Mouse (Mus musculus) forebrain, embryonic 14.5 days (tissue): ENCODE measurements around the gene Slc25a11. TPM values are rescaled to one million over a fixed set of nuclear protein-coding genes. Genes with fewer than 3 reads are reported as not detected.

Source experiments
- ATAC-seq: fragments of 200-750 bp; cut with Nextera tagmentation; 2 replicates; pipeline ENCODE4 v1.8.0; 2017; ENCODE audit warnings: mild to moderate bottlenecking, moderate library complexity
- DNase-seq: peaks from one replicate; pipeline ENCODE4 v3.0.0-alpha.2; 2015; ENCODE audit warnings: low spot score
- H3K27ac ChIP-seq: fragments of 300-500 bp; sonication (generic); 2 replicates; pipeline ENCODE4 v1.5.1; 2014; ENCODE audit warnings: low read depth, mild to moderate bottlenecking, control low read depth, low read length, moderate library complexity
- H3K27me3 ChIP-seq: fragments of 300-500 bp; sonication (generic); replicated peaks from 2 replicates; pipeline ENCODE4 v1.6.1; 2014; ENCODE audit warnings: low read length, control low read depth, mixed read lengths; ENCODE audit not compliant: control insufficient read depth, insufficient read depth
- H3K36me3 ChIP-seq: fragments of 300-500 bp; sonication (generic); 2 replicates; pipeline ENCODE4 v1.6.1; 2014; ENCODE audit warnings: low read length, control low read depth; ENCODE audit not compliant: control insufficient read depth, insufficient read depth
- H3K4me1 ChIP-seq: fragments of 300-500 bp; sonication (generic); 2 replicates; pipeline ENCODE4 v1.6.1; 2014; ENCODE audit warnings: antibody characterized with exemption, low read length, control low read depth; ENCODE audit not compliant: control insufficient read depth, insufficient read depth
- H3K4me2 ChIP-seq: fragments of 300-500 bp; sonication (generic); 2 replicates; pipeline ENCODE4 v1.6.1; 2014; ENCODE audit warnings: mild to moderate bottlenecking, control low read depth, low read length
- H3K4me3 ChIP-seq: fragments of 300-500 bp; sonication (generic); 2 replicates; pipeline ENCODE4 v1.5.1; 2014; ENCODE audit warnings: low read depth, low read length, control low read depth
- H3K9ac ChIP-seq: fragments of 300-500 bp; sonication (generic); 2 replicates; pipeline ENCODE4 v1.6.1; 2014; ENCODE audit warnings: mild to moderate bottlenecking, low read length, control low read depth, moderate library complexity
- H3K9me3 ChIP-seq: fragments of 300-500 bp; sonication (generic); replicated peaks from 2 replicates; pipeline ENCODE4 v1.6.1; 2016; ENCODE audit warnings: low read length, control low read depth, mixed read lengths; ENCODE audit not compliant: control insufficient read depth
- WGBS: fragments of 180-500 bp; shearing (Covaris S2); extraction: QIAGEN DNeasy Blood & Tissue Kit; methylation state at CpG from one replicate; pipeline ENCODE4 v1.1.7; 2014; 5-methylcytosine and 5-hydroxymethylcytosine counted together
- polyA plus RNA-seq: library from polyadenylated mRNA; unstranded; fragments of >200 nt; fragmentation: Nextera tagmentation; extraction: Ambion mirVana; gene quantifications from 2 replicates; pipeline ENCODE4 v1.2.1, GENCODE M21; 2014

Slc25a11 gene
- polyA plus RNA-seq, 1 experiment from 2014 or later: 190 TPM

DNA sequence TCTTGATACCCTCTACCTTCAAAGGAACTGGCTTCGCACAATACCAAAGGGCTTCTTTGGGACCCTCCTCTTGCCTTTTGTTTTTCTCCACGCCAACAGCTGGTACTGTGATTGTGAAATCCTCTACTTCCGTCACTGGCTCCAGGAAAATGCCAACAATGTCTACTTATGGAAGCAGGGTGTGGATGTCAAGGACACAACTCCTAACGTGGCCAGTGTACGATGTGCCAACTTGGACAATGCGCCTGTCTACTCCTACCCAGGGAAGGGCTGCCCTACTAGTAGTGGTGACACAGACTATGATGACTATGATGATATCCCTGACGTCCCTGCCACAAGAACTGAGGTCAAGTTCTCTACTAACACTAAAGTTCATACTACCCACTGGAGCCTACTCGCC is 7.3 kb downstream of the Slc25a11 start:
- H3K36me3 ChIP-seq: peaks cover 15% of the 10 kb centered on the region
- no peak overlapping the region for H3K4me3 ChIP-seq
- no peaks in the 10 kb centered on the region for H3K4me1 ChIP-seq
- H3K9ac ChIP-seq: no peak overlapping the region
- H3K9me3 ChIP-seq: no peaks in the 10 kb centered on the region
- no peak for ATAC-seq
- H3K4me2 ChIP-seq: no peak overlapping the region
- DNase-seq: no peak
- 88% methylated on average over 8 of the region's 8 CpGs for WGBS
- H3K27ac ChIP-seq: no peak overlapping the region
- no peaks in the 10 kb centered on the region for H3K27me3 ChIP-seq

DNA sequence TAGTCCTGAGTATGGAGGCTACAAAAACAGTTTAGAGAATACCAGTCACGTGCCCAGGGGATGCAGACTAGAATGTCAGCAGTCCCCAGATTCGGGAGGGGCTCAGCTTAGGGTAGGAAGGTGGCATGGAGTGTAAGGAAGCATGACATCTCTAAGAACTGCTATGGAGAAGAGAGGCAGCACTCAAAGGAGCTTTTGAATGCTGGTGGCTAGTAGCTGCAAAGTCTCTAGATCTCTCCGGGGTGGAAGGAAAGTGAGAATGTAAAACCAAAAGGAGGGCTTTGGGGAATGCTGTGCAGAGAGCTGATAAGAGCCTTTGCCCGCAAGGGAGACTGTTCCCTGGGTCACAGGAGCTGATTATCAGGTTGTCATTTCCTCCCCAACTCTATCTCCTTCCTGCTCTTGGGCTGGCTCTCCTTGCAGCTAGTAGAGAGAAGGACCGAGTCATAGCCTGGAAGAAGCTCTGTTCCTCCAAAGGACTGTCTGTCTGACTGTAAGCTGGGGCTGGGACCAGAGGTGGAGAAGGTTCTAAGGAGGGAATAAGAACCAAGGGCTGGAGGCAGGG is 8.5 kb downstream of the Slc25a11 start, which contains the start of gene Gp1ba:
Gene Gp1ba, plus strand, starts transcription at position 409 of the 565 bp plus-strand sequence.
- ATAC-seq (no peak), DNase-seq (no peak)
- H3K27ac ChIP-seq: no peak within 1 kb of the TSS
- 49% methylated on average over 5 of the region's 5 CpGs for WGBS
- no peaks in the 10 kb centered on the region for H3K9me3 ChIP-seq
- peaks cover 7% of the 10 kb centered on the region; the same call in 1 of the 2 replicates for H3K36me3 ChIP-seq
- H3K9ac ChIP-seq: no peak within 1 kb of the TSS
- no peak within 1 kb of the TSS for H3K4me3 ChIP-seq
- H3K4me1 ChIP-seq: no peaks in the 10 kb centered on the region
- H3K27me3 ChIP-seq: no peaks in the 10 kb centered on the region
- no peak within 1 kb of the TSS for H3K4me2 ChIP-seq

DNA sequence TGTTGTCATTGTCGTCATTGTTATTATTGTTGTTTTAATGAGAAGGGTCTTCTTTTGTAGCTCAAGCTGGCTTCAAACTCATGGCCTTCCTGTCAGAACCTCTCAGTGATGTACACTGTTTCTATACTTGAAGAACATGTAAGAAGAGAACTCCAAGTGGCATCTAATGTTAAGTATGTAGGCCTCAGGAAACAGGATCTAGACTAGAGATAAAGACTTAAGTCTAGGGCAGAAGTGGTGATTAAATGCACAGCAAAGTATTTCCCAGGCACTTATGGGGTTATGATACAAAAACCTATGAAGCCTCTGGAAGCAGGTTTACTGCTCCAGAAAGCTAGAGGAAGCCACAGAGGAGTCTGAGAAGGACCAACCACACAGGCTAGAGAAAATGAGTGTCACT is 9.0 kb downstream of the Slc25a11 start:
- peaks cover 7% of the 10 kb centered on the region; the same call in 1 of the 2 replicates for H3K36me3 ChIP-seq
- no peak overlapping the region for H3K27ac ChIP-seq
- WGBS: 90% methylated on average over 1 of the region's 1 CpGs
- DNase-seq (no peak), ATAC-seq (no peak)
- H3K9me3 ChIP-seq: no peaks in the 10 kb centered on the region
- no peak overlapping the region for H3K4me2 ChIP-seq
- no peaks in the 10 kb centered on the region for H3K4me1 ChIP-seq
- no peak overlapping the region for H3K9ac ChIP-seq
- H3K27me3 ChIP-seq: no peaks in the 10 kb centered on the region
- no peak overlapping the region for H3K4me3 ChIP-seq

DNA sequence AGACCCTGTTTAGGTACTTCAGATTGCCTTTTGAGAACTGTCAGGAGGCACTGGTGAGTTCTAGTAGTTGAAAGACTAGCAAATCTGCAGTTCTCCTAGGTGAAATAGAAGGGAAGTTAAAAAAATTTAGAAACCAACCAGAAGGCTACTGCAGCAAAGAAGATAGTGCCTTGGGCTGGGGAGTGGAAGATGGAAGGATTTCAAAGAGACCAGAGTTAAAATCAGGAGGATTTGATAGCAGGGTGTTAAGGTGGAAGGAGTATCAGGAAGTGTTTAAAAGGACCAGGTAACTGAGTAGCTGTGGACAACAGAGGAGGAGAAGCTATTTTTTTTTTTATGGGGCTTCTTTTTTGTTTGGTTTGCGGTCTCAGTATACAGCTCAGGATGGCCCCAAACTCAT is 9.5 kb downstream of the Slc25a11 start:
- Histone ChIP-seq H3K4me3 (no peak overlapping the region), H3K4me1 (no peaks in the 10 kb centered on the region), H3K27me3 (no peaks in the 10 kb centered on the region), H3K36me3 (peaks cover 4% of the 10 kb centered on the region; the same call in 1 of the 2 replicates), H3K9ac (no peak overlapping the region), H3K4me2 (no peak overlapping the region), H3K9me3 (no peaks in the 10 kb centered on the region), H3K27ac (no peak overlapping the region)
- no peak for DNase-seq
- 100% methylated on average over 1 of the region's 1 CpGs for WGBS
- ATAC-seq: no peak

DNA sequence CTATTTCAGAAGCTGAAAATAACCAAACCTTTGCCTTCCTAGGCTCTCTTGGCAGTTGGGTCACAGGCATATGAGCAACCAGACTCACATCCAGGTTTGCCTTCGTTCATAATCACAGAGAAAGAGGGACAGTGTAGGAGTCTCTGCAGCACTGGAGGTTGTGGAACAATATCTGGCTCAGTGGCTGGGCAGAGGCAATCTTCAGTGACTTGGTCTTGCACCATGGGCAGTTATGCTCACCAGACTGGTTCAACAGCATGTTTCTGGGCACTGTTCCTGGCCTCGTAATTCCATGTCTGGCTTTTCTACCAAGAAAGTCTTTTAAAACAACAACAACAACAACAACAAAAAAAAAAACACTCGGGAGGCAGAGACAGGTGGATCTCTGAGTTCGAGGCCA is 11.7 kb downstream of the Slc25a11 start:
- no peak overlapping the region for H3K4me2 ChIP-seq
- no peaks in the 10 kb centered on the region for H3K4me1 ChIP-seq
- ATAC-seq (no peak), DNase-seq (no peak)
- no peaks in the 10 kb centered on the region for H3K9me3 ChIP-seq
- no peaks in the 10 kb centered on the region for H3K36me3 ChIP-seq
- no peaks in the 10 kb centered on the region for H3K27me3 ChIP-seq
- WGBS: 79% methylated on average over 4 of the region's 4 CpGs
- no peak overlapping the region for H3K4me3 ChIP-seq
- no peak overlapping the region for H3K9ac ChIP-seq
- H3K27ac ChIP-seq: no peak overlapping the region

DNA sequence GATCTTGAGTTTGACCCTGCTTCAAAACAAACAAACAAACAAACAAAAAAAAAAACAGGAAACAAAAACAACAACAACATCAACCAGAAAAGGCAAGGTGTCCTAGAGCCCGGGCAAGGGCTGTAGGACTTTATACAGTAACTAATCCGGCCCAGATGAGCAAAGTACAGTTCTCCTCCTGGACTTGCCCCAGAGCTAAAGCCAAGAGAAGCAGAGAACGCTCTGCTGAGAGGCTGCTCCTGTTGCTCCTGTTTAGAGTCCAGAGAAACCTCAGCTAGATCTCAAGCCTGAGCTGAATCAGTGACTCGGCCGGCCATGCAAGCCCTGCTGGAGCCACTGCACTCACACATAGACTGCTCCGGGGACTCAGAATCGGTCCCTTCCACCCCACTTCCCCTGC is 17.1 kb downstream of the Slc25a11 start:
- Histone ChIP-seq H3K27ac (no peak overlapping the region), H3K27me3 (no peaks in the 10 kb centered on the region), H3K36me3 (no peaks in the 10 kb centered on the region), H3K9me3 (no peaks in the 10 kb centered on the region), H3K9ac (no peak overlapping the region), H3K4me1 (no peaks in the 10 kb centered on the region), H3K4me2 (no peak overlapping the region), H3K4me3 (no peak overlapping the region)
- DNase-seq (no peak), ATAC-seq (no peak)
- 70% methylated on average over 7 of the region's 7 CpGs for WGBS

DNA sequence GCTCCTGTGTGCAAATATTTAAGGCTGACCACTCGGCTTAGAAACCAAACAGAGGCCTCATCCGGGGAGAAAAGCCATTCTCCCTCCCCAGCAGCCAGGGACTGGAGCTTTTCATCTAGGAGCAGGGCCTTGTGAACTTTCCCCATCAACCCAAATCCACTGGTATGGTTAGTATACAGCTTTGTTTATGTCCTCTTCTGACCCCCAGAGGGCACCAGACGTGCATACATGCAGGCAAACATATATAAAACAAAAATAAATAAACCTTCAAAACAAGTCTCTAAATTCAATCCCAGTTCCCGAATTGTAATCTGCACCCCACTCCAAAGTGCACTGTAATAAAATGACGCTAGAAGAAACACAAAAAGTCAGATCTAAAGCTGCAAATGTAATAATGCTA is 17.7 kb downstream of the Slc25a11 start:
- WGBS: 58% methylated on average over 5 of the region's 5 CpGs
- H3K9me3 ChIP-seq: no peaks in the 10 kb centered on the region
- H3K4me1 ChIP-seq: no peaks in the 10 kb centered on the region
- H3K4me2 ChIP-seq: no peak overlapping the region
- no peak overlapping the region for H3K4me3 ChIP-seq
- H3K27ac ChIP-seq: no peak overlapping the region
- ATAC-seq (no peak), DNase-seq (no peak)
- H3K27me3 ChIP-seq: no peaks in the 10 kb centered on the region
- no peak overlapping the region for H3K9ac ChIP-seq
- H3K36me3 ChIP-seq: no peaks in the 10 kb centered on the region

DNA sequence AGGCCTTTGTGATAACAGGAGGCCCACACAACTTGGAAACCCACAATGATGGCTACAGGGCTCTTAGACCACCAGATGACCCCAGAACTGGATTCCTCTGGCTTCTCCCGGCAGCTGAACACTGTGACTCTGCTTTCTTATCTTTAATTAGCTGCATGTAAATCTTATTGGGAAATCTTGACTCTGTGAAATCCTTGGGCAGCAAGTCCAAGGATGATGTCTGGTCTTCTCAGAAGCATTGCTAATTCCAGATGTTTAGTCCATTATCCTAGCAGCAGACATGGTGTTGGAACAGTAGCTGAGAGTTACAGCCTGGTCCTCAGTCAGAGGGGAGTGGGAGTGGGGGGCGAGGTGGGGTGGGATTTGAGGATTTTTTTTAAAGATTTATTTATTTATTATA is 18.8 kb downstream of the Slc25a11 start:
- Histone ChIP-seq H3K4me1 (no peaks in the 10 kb centered on the region), H3K36me3 (no peaks in the 10 kb centered on the region), H3K9ac (no peak overlapping the region), H3K9me3 (no peaks in the 10 kb centered on the region), H3K4me3 (no peak overlapping the region), H3K4me2 (no peak overlapping the region), H3K27ac (no peak overlapping the region), H3K27me3 (no peaks in the 10 kb centered on the region)
- DNase-seq (no peak), ATAC-seq (no peak)
- 79% methylated on average over 2 of the region's 2 CpGs for WGBS

DNA sequence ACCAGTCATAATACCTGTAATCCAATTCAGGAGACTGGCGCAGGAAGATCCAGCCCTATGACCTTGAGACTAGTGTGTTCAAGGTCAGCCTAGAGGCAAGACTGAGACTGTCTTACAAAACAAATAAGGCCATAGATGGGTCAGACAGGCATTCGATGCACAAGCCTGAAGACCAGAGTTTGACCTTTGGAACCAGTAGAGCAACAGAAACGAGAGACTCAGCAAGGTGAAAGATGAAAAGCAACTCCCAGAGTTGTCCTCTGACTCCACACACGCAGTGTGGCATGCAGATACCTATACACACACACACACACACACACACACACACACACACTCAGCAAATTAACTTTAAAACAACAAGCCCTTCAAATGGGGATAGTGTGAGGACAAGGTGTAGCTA is 20.4 kb downstream of the Slc25a11 start:
- Histone ChIP-seq H3K4me2 (no peak overlapping the region), H3K9me3 (no peaks in the 10 kb centered on the region), H3K27me3 (no peaks in the 10 kb centered on the region), H3K36me3 (no peaks in the 10 kb centered on the region), H3K27ac (no peak overlapping the region), H3K9ac (no peak overlapping the region), H3K4me1 (no peaks in the 10 kb centered on the region), H3K4me3 (no peak overlapping the region)
- no peak for DNase-seq
- no peak for ATAC-seq
- 77% methylated on average over 4 of the region's 4 CpGs for WGBS
